Mouse (Mus musculus): Measurements from ENCODE around the gene Gm20449. TPM values are rescaled to one million over a fixed set of nuclear protein-coding genes. Genes with fewer than 3 reads are reported as not detected.
A peak's percentile ranks its signal among the peaks of the same experiment; 100 is the strongest.
"Not testable (repeated sequence)": the region's sequence is repeated elsewhere in the genome, so short reads cannot be mapped to it uniquely, and the experiment has no call there.

Gene Gm20449
- total and polyA plus RNA-seq, 3 experiments: 0.04 to 0.09 (median 0.08) TPM

GRCm38 (mm10) chr7:41497871-41498270, 1.3 kb downstream of the Gm20449 start:
- DNase-seq: no peak
- H3K4me1 ChIP-seq (ENCODE audit: control insufficient read depth, insufficient read depth, low read length): no peaks in the 10 kb centered on the region
- no peaks in the 10 kb centered on the region for H3K27me3 ChIP-seq (ENCODE audit: control insufficient read depth, insufficient read depth, low read length)
- no peak overlapping the region for H3K27ac ChIP-seq
- no peak overlapping the region for H3K4me3 ChIP-seq
- no peaks in the 10 kb centered on the region; the same call in 1 of the 2 replicates for H3K79me2 ChIP-seq (replicated peaks; ENCODE audit: control insufficient read depth, insufficient read depth, low read length)
- no peaks in the 10 kb centered on the region for H3K36me3 ChIP-seq (ENCODE audit: control insufficient read depth, insufficient read depth, low read length)
- TF ChIP-seq POLR2A (IDR thresholded peaks at IDR 0.05; ENCODE audit: insufficient read depth, low read depth, low read length) (no peak), CTCF (IDR thresholded peaks at IDR 0.05) (no peak), EP300 (IDR thresholded peaks at IDR 0.05; ENCODE audit: insufficient read depth, low read depth, low read length) (no peak)
- H3K9ac ChIP-seq (ENCODE audit: low read depth, low read length): no peak overlapping the region
- 99% methylated on average over 2 of the region's 2 CpGs for WGBS
- intact Hi-C loops (cut with DNase I): loop anchor here (2.0 kb wide), 2 partner anchors 103 to 135 kb away; partner anchors contain the start of gene Zfp788

- H3K36me3 ChIP-seq (ENCODE audit: control insufficient read depth, insufficient read depth, low read length): no peaks in the 10 kb centered on the region
- H3K27me3 ChIP-seq (ENCODE audit: control insufficient read depth, insufficient read depth, low read length): no peaks in the 10 kb centered on the region
- WGBS: 16% methylated on average over 10 of the region's 10 CpGs
- H3K4me3 ChIP-seq: no peak overlapping the region
- DNase-seq: no peak
- no peak overlapping the region for H3K9ac ChIP-seq (ENCODE audit: low read depth, low read length)
- TF ChIP-seq EP300 (IDR thresholded peaks at IDR 0.05; ENCODE audit: insufficient read depth, low read depth, low read length): no peak
- TF ChIP-seq CTCF (IDR thresholded peaks at IDR 0.05): no peak
- no peak for TF ChIP-seq POLR2A (IDR thresholded peaks at IDR 0.05; ENCODE audit: insufficient read depth, low read depth, low read length)
- H3K4me1 ChIP-seq (ENCODE audit: control insufficient read depth, insufficient read depth, low read length): no peaks in the 10 kb centered on the region
- no peaks in the 10 kb centered on the region for H3K79me2 ChIP-seq (replicated peaks; ENCODE audit: control insufficient read depth, insufficient read depth, low read length)
- intact Hi-C loops (cut with DNase I): no loop called here
- no peak overlapping the region for H3K27ac ChIP-seq
Measured at GRCm38 (mm10) chr7:41451864-41452263, 47.4 kb downstream of the Gm20449 start.

DNA sequence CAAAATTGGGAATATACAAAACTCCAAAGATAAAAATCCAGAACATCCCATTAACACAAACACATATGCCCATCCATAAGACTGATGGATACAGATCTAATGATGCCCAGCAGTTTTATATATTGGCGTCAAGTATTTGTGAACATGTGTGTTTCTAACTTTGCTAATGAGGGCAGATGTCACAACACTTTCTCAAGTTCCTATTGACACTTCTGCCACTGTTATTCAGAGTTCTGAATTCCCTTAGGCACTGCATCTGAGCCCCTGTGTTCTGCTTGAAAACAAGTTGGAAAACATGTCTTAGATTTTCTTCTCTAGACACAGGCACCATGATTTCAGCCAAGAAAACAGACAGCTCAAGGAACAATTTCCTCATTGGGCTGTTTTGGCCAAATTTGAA, 50.6 kb downstream of the Gm20449 start, which contains the start of gene Vmn2r57:
TSS of gene Vmn2r57 (minus strand) at position 101 of the 400 bp plus-strand sequence.
- H3K4me1 ChIP-seq (ENCODE audit: control insufficient read depth, insufficient read depth, low read length); DNase-seq; H3K79me2 ChIP-seq (replicated peaks; ENCODE audit: control insufficient read depth, insufficient read depth, low read length); H3K9ac ChIP-seq (ENCODE audit: low read depth, low read length); H3K27ac ChIP-seq; intact Hi-C loops (cut with DNase I); H3K36me3 ChIP-seq (ENCODE audit: control insufficient read depth, insufficient read depth, low read length); H3K27me3 ChIP-seq (ENCODE audit: control insufficient read depth, insufficient read depth, low read length); H3K4me3 ChIP-seq: not testable (repeated sequence)
- WGBS: 62% methylated on average over 1 of the region's 1 CpGs

GRCm38 (mm10) chr7:41394130-41394529, 105.1 kb downstream of the Gm20449 start:
- Histone ChIP-seq H3K27ac (no peak overlapping the region), H3K4me1 (ENCODE audit: control insufficient read depth, insufficient read depth, low read length) (no peaks in the 10 kb centered on the region), H3K79me2 (replicated peaks; ENCODE audit: control insufficient read depth, insufficient read depth, low read length) (no peaks in the 10 kb centered on the region), H3K36me3 (ENCODE audit: control insufficient read depth, insufficient read depth, low read length) (no peaks in the 10 kb centered on the region), H3K27me3 (ENCODE audit: control insufficient read depth, insufficient read depth, low read length) (no peaks in the 10 kb centered on the region), H3K9ac (ENCODE audit: low read depth, low read length) (no peak overlapping the region), H3K4me3 (no peak overlapping the region)
- intact Hi-C loops (cut with DNase I): loop anchor here (2.0 to 10.0 kb wide), 4 partner anchors 105 to 1111 kb away; partner anchors contain the start of genes 2610021A01Rik, AW146154, Gm20449 and Zfp141
- TF ChIP-seq POLR2A (IDR thresholded peaks at IDR 0.05; ENCODE audit: insufficient read depth, low read depth, low read length) (no peak), CTCF (IDR thresholded peaks at IDR 0.05) (no peak), EP300 (IDR thresholded peaks at IDR 0.05; ENCODE audit: insufficient read depth, low read depth, low read length) (no peak)
- no peak for DNase-seq
- WGBS: 75% methylated on average over 4 of the region's 4 CpGs

GRCm38 (mm10) chr7:41393048-41393971, 105.9 kb downstream of the Gm20449 start, which contains the start of gene AI987944:
Gene AI987944 (minus strand): TSS chr7:41393379.
- peak within 1 kb of the TSS; percentile 95 for H3K27ac ChIP-seq
- WGBS: under 1% methylated on average over 25 of the region's 25 CpGs
- no peaks in the 10 kb centered on the region for H3K27me3 ChIP-seq (ENCODE audit: control insufficient read depth, insufficient read depth, low read length)
- TF ChIP-seq EP300 (IDR thresholded peaks at IDR 0.05; ENCODE audit: insufficient read depth, low read depth, low read length): no peak
- peak; percentile 59 for TF ChIP-seq POLR2A (IDR thresholded peaks at IDR 0.05; ENCODE audit: insufficient read depth, low read depth, low read length)
- peak; percentile 28 for TF ChIP-seq CTCF (IDR thresholded peaks at IDR 0.05)
- intact Hi-C loops (cut with DNase I): loop anchor here (5.0 to 10.0 kb wide), 2 partner anchors 239 to 1111 kb away; partner anchors contain the start of genes Zfp141 and Zfp788
- H3K4me3 ChIP-seq: peak within 1 kb of the TSS; percentile 86
- H3K4me1 ChIP-seq (ENCODE audit: control insufficient read depth, insufficient read depth, low read length): no peaks in the 10 kb centered on the region
- DNase-seq: peak; percentile 80 to 88
- peak within 1 kb of the TSS; percentile 77 for H3K9ac ChIP-seq (ENCODE audit: low read depth, low read length)
- no peaks in the 10 kb centered on the region for H3K36me3 ChIP-seq (ENCODE audit: control insufficient read depth, insufficient read depth, low read length)
- no peaks in the 10 kb centered on the region for H3K79me2 ChIP-seq (replicated peaks; ENCODE audit: control insufficient read depth, insufficient read depth, low read length)

Other genes with a start within 250 kb of the Gm20449 start
- gene AI987944, start 106.0 kb downstream of the Gm20449 start, total RNA-seq (2021): 10 to 100 TPM; 10.1 to 10.6 TPM
- gene AI987944, start 106.0 kb downstream of the Gm20449 start, polyA plus RNA-seq (2012; rRNA removed): 3.5 and 6.5 TPM in 2 replicates
- under 1 TPM; 0.16 to 0.20 TPM for gene Vmn2r57, start 50.7 kb downstream of the Gm20449 start, total RNA-seq (2021)
- gene Vmn2r57, start 50.7 kb downstream of the Gm20449 start, polyA plus RNA-seq (2012; rRNA removed): 0.23 and 0.25 TPM in 2 replicates
- gene AW146154, start 473 bp upstream of the Gm20449 start, total RNA-seq (2021): 1 to 10 TPM; 3.3 to 5.2 TPM
- gene AW146154, start 473 bp upstream of the Gm20449 start, polyA plus RNA-seq (2012; rRNA removed): 2.2 and 4.9 TPM in 2 replicates
- gene Gm6871, start 74.2 kb upstream of the Gm20449 start, total RNA-seq (2021): under 1 TPM in 1 of 2 experiments, not detected in 1; 0.16 TPM
- not detected in 2 replicates for gene Gm6871, start 74.2 kb upstream of the Gm20449 start, polyA plus RNA-seq (2012; rRNA removed)
- gene 2610021A01Rik, start 99.8 kb upstream of the Gm20449 start, total RNA-seq (2021): 1 to 10 TPM; 8.5 to 9.2 TPM
- gene 2610021A01Rik, start 99.8 kb upstream of the Gm20449 start, polyA plus RNA-seq (2012; rRNA removed): 3.4 and 4.4 TPM in 2 replicates
- 10 to 100 TPM in 1 of 2 experiments, 1 to 10 TPM in 1; 8.5 to 10.4 TPM for gene Zfp788, start 133.8 kb upstream of the Gm20449 start, total RNA-seq (2021)
- 0.90 and 2.3 TPM in 2 replicates for gene Zfp788, start 133.8 kb upstream of the Gm20449 start, polyA plus RNA-seq (2012; rRNA removed)

Measured in heart, adult 2 months (tissue).